Mouse (Mus musculus): ENCODE results near the gene Satb2.

DNA sequence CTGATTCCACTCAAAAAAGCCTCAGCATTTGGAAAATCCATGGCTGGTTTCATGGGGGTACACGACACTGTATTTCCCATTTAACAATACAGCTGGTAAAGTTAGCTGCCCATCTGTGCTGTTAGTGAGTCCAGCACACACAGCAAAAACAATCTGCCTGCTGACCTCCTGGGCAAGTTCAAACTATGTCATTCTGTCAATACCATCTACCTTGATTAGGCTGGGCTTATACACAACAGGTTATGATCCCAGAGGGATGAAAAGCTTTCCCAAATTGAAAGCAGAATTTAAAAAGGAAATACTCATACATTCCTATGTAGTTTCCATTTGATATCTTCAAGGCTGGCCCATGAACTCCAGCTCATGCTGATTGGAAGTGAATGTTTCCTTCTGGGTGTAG, 113.2 kb downstream of the Satb2 start:
- no peak for TF ChIP-seq CTCF (IDR thresholded peaks at IDR 0.05; ENCODE audit: control insufficient read depth, insufficient read depth, low read length)
- TF ChIP-seq POLR2A (IDR thresholded peaks at IDR 0.05; ENCODE audit: borderline replicate concordance, control insufficient read depth, low read depth, low read length), result no peak
